Mouse (Mus musculus) gastrocnemius, adult 8-10 months (tissue): ENCODE measurements around the gene Fndc7. TPM values are rescaled to one million over a fixed set of nuclear protein-coding genes. Genes with fewer than 3 reads are reported as not detected.
"Not testable (repeated sequence)": the region's sequence is repeated elsewhere in the genome, so short reads cannot be mapped to it uniquely, and the experiment has no call there.

Experiments used
- DNase-seq, 2 experiments: peaks; one replicate each; pipeline ENCODE4 v3.0.0; 2022; ENCODE audit warnings: low spot score in 2 of 2
- total RNA-seq, 4 experiments: library from RNA; stranded (reverse); gene quantifications; 2 replicates each; pipeline ENCODE4 v1.2.4; 2022

Fndc7 gene
- total RNA-seq, 4 experiments from 2014 or later = not detected

DNA sequence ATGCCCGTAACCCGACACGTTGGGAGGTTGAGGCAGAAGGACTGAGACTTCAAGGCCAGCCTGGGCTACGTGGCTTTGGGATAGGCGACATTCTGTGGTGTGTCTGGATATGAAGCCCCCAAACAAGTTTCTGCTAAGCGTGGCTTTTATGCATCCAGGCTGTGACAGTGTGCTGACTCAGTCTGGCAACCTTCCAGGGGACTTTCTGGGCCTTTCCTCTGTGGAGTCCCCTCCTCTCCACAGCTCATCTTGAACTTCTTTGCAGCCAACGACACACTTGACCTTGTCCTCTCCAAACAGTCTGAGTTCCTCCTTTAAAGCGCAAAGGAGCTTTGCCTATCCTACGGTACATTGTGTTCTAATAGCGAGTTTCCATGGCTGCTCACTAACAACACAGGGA is 33.9 kb downstream of the Fndc7 start:
- no peak for DNase-seq

DNA sequence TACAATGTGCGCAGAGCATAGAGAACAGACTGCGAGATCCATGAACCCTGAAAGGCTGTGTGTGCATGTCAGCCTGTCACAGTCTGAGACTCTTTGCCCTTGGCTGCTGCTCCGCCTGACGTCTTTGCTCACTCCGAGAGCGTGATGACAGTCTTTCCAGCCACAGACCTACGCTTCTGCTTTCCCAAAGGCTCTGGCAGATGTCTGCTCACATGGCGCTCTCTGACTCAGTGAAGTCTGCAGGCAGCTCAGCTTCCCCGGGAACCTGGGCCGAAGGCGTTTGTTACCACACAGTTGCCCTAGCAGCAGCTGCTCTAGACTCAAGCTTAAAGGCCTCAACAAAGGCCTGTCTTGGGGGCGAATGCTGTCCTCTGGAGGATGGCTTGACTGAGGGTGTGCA is 34.4 kb downstream of the Fndc7 start:
- DNase-seq = peak; percentile 15 to 22

DNA sequence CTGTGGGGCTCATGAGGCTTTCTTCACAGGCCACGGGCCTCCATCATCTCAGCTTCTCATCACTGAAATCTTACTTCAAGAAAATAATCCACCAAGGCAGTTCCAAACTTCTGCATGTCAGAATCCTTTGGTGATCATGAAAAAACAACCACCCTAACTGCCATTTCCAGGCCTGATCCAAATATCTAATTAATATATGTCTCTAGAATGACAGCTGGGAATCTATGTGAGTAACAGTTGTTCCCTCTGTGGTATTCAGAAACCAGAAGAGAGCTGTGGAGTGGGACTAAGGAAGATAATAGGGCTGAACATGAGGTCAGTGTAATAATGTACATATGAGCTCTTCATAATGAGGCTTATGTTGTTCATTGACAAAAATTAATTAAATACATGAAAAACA is 36.5 kb downstream of the Fndc7 start:
- no peak for DNase-seq

DNA sequence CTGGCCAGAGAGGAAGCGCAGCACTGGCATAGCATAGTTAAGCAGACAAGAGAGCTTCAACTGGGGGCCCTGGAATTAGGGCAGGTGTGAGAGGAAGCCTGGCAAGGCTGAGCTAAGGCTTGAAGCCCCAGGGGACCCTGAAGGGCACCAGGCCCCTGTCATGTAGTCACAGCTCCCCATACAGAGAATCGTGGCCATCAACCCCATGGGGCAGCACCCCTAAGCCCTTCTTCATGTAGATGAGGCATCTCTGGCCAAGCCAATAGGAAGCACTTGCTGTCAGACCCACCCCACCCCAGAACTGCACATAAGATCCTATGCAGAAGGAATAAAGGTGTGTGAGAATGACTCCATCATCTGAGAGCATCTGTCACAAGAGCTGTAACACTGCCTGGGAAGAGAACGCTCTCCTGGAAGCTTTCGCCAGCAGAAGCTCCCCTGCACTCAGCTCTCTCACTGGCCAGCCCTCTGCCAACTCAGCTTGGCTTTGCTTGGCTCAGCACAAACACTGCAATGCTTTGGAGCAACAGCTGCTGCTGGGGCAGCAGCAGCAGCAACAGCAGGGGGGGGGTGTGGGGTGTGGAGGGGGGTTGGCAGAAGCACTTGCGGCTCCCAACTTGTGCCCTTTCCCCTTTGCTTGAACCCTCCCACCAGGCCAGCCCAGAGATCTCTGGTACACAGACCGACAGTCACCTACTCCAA is 37.7 kb downstream of the Fndc7 start:
- DNase-seq = peak in 1 of 2 experiments; percentile 43

DNA sequence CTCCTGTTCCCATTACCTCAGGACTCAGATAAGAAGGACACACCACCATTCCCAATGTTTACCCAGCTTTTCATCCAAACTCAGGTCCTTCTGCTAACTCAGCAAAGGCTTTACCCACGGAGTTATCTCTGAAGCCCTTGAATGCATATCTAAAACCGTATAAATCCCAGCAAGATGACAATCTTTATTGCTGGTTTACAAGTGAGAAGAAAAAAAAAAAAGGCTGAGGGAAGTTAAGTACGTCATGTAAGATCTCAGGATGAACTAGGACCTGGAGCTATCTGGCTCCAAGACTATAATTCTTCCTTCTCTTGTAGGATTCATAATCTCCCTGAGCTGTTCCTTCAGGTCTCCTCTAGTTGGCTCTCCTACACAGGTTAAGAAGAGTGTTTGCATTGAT is 38.3 kb downstream of the Fndc7 start:
- no peak for DNase-seq

DNA sequence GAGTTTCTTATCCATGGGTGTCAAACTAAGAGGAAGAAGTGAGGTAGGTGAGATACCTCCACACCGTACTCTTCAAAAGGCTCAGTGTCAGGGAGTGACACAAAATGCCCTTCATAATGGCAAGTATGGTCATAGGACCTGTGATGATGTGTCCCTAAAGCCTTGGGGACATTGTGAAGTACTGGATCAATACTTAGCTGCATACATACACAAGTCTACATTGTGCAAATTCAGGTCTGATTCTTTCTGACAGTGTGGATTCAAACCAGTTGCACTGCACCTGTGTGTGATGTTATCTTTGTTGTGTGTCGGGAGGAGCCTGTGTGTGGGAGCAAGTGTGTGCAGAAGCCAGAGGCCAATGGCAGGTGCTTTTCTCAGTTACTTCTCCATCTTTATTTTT is 38.7 kb downstream of the Fndc7 start:
- DNase-seq = no peak

DNA sequence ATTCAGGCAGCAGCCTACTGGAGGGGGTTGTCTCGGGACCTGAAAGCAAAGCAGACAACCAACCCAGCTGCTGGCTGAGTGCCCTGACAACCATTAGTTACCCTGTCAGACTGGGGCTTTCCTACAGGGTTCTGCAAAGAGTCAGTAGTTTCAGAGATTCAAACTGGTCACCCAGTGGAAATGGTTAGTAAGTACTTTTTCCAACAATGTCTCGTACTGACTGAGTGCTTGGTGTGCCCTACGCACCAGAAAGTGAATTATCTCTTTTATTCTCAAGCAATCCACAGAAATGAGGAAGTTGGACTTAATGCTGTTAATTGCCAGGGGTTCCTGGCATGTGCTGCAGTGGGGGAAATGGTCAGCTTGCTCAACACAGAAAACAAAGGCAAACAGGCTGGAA is 39.3 kb downstream of the Fndc7 start:
- DNase-seq = no peak

DNA sequence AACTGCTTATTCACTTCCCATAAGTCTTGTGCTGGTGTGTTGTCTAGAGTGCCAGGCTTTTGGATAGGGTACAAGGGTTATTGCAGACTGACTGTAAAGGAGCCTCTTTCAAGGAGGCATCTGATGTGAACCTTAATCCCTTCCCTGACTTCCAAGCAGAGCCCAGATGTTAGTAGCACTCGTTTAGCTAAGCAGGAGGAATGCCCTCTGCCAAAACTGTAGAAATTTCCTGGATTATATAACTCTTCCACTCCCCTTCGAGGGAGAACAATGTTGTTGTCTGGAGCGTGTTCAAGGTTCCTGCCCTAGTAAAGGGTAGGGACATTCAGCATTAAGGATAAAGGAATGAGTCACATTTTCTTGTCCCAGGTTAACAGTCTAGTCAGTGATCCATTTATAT is 43.2 kb downstream of the Fndc7 start:
- DNase-seq = no peak

DNA sequence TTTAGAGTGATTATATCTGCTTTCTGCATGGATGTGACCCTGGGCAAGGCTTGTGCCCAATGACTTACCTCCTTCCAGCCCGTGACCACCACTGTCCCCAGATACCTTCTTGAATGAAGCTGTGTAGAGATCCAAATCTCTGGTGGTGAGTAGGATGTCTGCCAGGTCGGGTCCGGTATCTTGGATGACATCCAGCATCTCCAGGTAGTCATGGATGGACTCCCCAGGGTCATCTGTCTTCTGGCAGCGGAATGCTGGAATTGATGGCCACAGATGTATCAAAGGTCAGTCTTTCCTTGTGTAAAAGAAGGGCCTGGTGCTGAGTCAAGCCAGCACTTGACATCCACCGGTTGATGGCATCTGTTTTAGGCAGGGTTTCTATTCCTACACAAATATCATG is 45.3 kb downstream of the Fndc7 start:
- DNase-seq = no peak

DNA sequence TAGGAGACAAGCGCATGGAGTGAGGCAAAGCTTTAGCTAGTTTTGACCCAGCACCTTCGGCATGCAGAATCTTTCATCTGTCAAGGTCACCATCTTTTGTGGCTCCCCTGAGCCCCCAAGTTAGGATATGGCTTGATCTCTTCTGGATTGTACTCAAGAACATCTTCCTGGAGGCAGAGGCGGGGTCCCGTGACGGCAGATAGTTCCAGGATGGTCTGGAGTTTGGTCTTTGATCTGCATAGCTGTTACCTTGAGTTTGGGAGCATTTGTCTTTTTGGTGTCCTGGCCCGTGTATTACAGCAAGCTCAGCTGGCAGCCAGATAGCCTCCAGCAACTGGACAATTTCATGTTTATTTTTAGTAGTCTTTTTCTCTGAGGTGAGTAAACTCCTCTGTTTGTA is 45.8 kb downstream of the Fndc7 start:
- DNase-seq = no peak

DNA sequence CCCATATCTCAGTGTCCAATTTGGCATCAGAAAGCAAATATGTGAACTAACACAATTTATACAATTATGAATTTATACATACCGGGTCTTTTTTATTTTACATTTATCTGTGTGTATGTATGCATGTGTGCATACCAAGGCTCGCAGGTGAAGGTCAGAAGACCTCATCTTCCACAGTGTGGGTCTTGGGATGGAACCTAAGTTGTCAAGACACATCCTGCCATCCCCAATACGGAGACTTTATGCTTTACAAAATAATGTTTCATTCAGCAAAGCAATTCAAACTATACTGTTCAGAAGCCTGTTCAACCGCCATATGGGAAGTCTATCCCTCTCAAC is 49.1 kb downstream of the Fndc7 start:
- no peak for DNase-seq

DNA sequence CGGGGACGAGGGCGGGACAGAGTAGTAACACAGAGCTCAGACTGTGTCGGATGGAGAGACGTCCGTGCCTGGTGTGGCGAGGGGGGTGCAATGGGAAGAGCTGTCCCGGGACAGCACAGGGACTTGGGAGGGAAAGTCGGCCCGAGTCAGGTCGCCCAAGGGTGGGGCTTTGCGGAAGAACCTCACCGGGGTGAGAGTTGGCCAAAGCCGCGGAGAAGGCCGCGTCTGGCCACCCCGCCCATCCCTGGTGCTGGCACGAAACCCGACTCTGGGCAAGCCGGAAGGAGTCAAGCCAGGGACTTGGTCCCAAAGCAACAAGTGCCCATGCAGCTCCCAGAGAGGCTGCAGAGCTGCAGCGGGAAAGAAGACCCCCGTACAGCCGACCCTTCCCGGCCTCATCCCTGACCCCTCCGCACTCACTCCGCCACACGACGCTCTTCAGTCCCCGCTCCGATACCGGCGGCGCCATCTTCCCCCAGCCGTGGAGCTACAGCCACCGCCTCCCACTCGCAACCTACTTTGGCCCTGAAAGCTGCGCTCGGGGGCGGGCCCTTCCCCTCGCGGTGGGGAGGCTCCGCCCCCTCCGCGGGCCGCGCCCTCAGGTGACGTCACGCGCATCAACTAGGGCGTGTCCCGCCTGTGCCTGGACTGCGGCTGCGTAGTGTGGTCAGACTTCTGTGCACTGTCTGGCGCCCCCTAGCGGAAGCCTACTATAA is 49.6 kb downstream of the Fndc7 start, which contains the start of gene Stxbp3:
Stxbp3 (minus strand) TSS at position 527 of the 716 bp plus-strand sequence.
- peak; percentile 98 for DNase-seq

DNA sequence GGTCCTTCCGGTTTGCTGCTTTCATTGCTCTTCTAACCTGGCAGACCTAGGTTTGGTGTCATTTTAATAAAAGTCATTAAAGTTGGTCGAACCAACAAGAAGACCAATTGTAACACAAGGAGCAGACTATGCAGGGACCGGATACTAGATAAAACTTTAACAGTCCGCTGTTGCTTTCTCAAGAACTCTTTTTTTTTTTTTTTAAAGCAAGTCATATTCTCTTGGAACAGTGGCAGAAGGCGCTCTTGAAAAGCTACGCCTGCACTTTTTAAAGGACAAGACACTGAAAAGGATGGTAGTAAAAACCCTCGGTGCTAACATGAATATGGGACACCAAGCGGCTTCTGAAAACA is 50.2 kb downstream of the Fndc7 start:
- no peak for DNase-seq

DNA sequence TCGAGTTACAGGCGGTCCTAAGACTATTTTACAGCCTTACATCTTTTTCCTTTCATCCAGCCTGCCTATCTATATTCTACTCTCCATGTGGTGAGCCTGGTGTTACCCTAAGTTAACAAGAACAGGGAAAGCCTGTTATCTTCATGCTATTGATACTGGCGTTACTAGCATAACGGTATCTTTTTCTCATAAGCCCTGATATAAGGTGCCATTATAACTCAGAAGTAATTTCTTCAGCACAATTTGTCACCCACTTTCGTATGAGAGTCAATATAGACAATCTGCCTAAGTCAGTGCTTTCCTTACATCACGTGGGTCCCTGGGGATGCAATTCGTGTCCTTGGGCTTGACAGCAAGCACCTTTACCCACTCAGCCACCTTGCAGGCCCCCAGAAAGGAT is 50.8 kb downstream of the Fndc7 start:
- no peak for DNase-seq

DNA sequence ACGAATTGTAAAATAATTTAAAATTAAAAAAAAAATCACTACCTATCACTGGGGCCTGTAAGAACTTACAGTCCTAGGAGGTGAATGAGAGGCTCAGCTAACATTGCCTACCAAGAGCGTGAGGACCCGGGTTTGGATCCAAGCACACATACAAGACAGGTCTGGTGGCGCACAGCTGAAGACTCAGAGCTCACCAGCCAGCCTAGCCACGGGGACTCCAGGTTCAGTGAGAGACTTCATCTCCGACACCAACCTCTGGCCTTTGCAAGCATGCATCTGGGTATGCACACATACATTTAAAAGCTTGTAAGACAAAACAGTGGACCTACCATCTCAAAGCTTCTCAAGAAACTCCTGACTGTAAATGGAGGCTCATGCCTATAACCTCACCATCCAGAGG is 52.9 kb downstream of the Fndc7 start:
- no peak for DNase-seq

DNA sequence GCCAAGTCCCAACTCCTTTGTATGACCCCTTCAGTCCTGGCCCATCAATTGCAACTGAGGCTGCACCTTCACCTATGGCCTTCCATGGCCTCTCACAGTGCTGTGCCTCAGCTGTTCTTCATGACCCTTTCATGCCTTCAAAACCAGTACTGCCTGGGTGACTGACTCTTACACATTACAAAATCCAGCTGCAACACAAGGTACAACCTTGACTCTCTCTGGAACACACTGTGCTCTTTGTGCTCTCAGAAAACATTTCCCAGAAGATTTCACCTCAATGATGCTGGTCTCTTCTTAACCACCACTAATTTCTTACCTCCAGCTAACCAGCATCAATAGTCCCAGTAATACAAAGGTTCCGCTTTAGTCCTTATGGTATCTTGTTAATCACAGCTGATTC is 56.1 kb downstream of the Fndc7 start:
- not testable (repeated sequence) for DNase-seq

DNA sequence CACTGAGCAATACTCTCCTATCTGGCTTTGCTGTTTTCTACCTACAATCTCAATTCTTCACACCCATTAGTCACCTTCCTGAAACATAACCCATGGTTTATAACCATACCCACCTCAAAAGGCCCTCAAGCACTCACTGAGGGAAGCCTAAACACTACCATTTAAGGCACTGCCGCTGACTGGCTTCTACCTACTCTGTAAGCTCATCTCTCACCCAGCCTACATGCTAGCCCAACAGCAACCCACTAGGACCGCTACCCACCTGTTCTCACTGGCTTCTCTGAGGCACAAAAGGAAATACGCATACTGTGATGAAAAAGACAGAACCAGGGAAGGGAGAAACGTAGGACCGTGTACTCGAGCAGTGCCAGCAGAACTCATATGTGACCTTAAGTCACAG is 58.1 kb downstream of the Fndc7 start:
- DNase-seq = no peak

DNA sequence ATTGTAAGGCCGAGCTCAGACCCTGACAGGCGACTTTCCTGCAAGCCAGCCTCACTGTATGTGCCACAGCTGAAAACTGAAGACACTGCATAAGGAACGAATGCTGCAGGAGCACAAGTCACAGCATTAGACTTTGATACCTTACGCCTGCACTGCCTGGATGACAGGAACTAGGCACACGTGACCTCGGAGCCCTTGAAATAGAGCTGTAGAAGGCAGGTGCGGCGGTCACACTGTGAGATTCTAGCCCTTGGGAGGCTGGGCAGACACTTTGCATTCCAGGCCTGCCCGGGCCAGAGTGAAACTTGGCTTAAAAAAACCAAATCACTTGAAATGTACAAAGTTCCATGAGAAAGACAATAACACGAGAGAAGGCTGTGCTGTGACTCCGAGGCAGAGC is 59.3 kb downstream of the Fndc7 start:
- DNase-seq = peak; percentile 35 to 66

DNA sequence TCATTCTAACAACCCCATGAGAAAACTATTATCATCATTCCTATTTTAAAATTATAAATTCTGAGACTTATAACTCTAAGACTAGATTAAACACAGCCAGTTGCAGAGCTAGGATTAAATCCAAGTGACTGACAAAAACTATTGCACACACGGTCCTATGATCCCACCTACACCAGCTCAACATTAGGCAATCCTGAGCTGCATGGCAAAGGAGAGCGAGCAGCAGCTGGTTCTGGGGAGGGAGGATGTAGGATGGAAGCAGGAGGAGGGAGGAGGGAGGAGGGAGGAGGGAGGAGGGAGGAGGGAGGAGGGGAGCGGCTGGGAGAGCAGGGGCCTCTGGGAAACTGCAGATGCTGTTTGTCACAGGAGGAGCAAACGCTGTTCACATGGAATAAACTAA is 74.2 kb downstream of the Fndc7 start:
- DNase-seq = no peak

DNA sequence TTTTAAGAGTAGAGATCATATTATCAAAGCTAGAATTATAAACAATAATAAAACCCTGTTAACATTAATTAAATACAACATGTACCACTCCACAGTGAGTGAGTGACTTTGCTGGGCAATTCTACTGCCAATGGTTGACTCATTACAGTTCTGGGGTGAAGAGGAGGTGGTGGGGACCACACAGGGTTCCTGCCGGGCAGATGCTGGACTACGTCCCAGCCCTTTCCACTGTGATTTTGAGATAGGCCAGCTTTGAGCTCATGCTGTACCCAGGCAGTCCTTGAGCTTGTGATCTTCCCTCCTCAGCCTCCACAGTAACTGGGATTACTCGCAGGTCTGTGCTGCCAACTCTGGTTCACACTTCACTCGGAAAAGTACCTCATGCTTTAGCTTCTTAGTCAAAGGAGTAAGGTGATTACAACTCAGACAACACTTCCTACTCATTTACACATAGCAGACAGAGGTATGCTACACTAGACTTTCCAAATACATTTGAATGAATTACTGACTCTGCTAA is 79.0 kb downstream of the Fndc7 start:
- DNase-seq = no peak

DNA sequence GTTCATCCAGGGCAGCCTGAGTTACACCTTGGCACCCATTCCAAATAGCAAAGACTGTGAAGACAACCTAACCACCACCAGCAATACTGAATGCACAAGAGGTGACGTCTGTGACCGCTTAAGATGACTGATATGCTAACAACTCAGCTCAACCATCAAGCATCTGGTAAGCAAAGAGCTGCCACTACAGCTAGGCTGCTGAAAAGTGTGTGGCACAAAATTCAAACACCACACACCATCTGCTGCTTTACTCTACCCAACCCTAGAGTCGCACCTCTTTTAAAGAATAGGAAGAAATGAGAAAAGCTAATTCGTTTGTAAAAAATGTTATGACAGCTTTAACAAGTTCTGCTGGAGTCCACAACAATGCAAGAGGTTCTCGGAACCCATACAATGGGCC is 84.2 kb downstream of the Fndc7 start:
- DNase-seq = no peak
